Mouse (Mus musculus): ENCODE measurements around the gene Cd244a. TPM values are rescaled to one million over a fixed set of nuclear protein-coding genes. Genes with fewer than 3 reads are reported as not detected.
A peak's percentile ranks its signal among the peaks of the same experiment; 100 is the strongest.

The Cd244a gene
- total and polyA plus RNA-seq, 3 experiments, result 0.21 to 0.64 (median 0.41) TPM

DNA sequence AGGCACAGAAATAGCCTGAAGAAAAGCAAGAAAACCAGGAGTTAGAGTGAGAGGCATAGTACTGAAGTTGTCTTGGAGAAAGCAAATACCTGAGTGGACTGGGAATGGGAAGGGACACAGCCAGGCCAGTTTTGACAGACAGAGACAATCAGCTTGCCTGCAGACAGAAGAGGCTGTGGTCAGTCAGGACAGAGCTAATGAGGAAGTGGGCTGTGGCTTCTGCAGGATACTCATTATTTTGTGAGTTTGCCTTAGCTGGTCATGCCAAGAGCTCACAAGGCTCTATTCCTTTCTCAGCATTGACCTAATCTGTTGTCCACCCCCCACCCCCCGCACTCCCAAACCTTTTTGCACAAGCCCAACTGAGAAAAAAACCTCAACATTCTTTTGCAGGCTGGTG, 2.2 kb downstream of the Cd244a start:
- peak overlapping the region; percentile 52 for H3K4me2 ChIP-seq (ENCODE audit: insufficient read depth, low read depth, poor library complexity, severe bottlenecking)
- H3K9ac ChIP-seq (ENCODE audit: insufficient read depth, low read depth), result no peak overlapping the region
- dilution Hi-C loops (cut with MboI; ENCODE audit: extremely low pct_ligation_motif_present, extremely low pct_unique_long_range_greater_than_20kb, low sequenced_read_pairs), result no loop called here
- H3K79me2 ChIP-seq (replicated peaks; ENCODE audit: control insufficient read depth, extremely low read depth, insufficient read depth, poor library complexity, severe bottlenecking), result no peaks in the 10 kb centered on the region
- no peak overlapping the region for H3K27ac ChIP-seq (ENCODE audit: insufficient read depth, low read depth)
- no peaks in the 10 kb centered on the region for H3K9me3 ChIP-seq (replicated peaks; ENCODE audit: low read length)
- peaks cover 7 to 19% of the 10 kb centered on the region in 2 experiments for H3K4me1 ChIP-seq (ENCODE audit: control insufficient read depth in 1 of 2, insufficient read depth in 2 of 2)
- no peaks in the 10 kb centered on the region for H3K27me3 ChIP-seq (replicated peaks)
- no peak overlapping the region for H3K4me3 ChIP-seq (replicated peaks in 1 of 3; ENCODE audit: low read depth in 2 of 3, low read length in 2 of 3, poor library complexity in 1 of 3)
- in situ Hi-C loops (cut with MboI; ENCODE audit: low pct_ligation_motif_present, low pct_unique_long_range_greater_than_20kb, low sequenced_read_pairs), result no loop called here
- DNase-seq (ENCODE audit: extremely low read depth), result peak; percentile 12
- no peak for TF ChIP-seq BHLHE40 (IDR thresholded peaks at IDR 0.05; ENCODE audit: low read depth, low read length)
- TF ChIP-seq ELF1 (IDR thresholded peaks at IDR 0.05; ENCODE audit: low read depth, low read length), result 0 out of 2 replicates have a peak, but pooled peaks have one; percentile 13
- no peaks in the 10 kb centered on the region for H3K36me3 ChIP-seq (replicated peaks in 1 of 2; ENCODE audit: control insufficient read depth in 1 of 2, insufficient read depth in 1 of 2, low read length in 1 of 2)

DNA sequence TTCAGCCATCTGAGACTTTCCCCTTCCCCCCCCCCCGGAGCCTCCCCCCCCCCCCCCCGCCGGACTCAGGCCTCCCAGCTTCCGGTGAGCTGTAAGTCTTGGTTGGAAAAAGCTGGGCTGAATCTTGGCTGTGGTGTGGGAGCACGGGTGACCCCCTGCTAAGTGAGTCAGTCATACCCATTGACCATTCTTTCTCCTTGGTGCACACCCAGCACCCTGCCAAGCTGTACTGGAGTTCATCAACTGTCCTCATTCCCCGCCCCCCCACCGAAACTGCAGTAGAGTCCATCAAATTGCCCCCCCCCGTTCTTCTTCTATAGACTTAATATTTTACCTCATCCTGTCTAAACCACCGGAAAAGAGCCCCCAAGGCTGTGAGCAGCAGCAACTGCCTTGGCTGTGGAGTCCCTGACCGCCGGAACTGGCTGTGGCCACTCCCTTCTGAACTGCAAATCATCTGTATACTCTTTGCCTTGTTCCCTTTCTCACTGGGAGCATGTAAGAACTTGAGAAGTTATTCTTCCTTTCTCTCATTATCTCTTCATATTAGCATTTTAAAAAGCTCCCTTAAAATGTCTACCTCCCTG, 2.7 kb downstream of the Cd244a start:
- in situ Hi-C loops (cut with MboI; ENCODE audit: low pct_ligation_motif_present, low pct_unique_long_range_greater_than_20kb, low sequenced_read_pairs) (no loop called here), dilution Hi-C loops (cut with MboI; ENCODE audit: extremely low pct_ligation_motif_present, extremely low pct_unique_long_range_greater_than_20kb, low sequenced_read_pairs) (no loop called here)
- DNase-seq (ENCODE audit: extremely low read depth), result no peak
- Histone ChIP-seq H3K4me3 (replicated peaks in 1 of 3; ENCODE audit: low read depth in 2 of 3, low read length in 2 of 3, poor library complexity in 1 of 3) (peak overlapping the region in 1 of 3 experiments; percentile 34), H3K9me3 (replicated peaks; ENCODE audit: low read length) (no peaks in the 10 kb centered on the region), H3K79me2 (replicated peaks; ENCODE audit: control insufficient read depth, extremely low read depth, insufficient read depth, poor library complexity, severe bottlenecking) (no peaks in the 10 kb centered on the region), H3K27me3 (replicated peaks) (no peaks in the 10 kb centered on the region), H3K27ac (ENCODE audit: insufficient read depth, low read depth) (no peak overlapping the region), H3K36me3 (replicated peaks in 1 of 2; ENCODE audit: control insufficient read depth in 1 of 2, insufficient read depth in 1 of 2, low read length in 1 of 2) (no peaks in the 10 kb centered on the region), H3K4me2 (ENCODE audit: insufficient read depth, low read depth, poor library complexity, severe bottlenecking) (peak overlapping the region; percentile 52), H3K4me1 (ENCODE audit: control insufficient read depth in 1 of 2, insufficient read depth in 2 of 2) (peaks cover 7 to 19% of the 10 kb centered on the region in 2 experiments), H3K9ac (ENCODE audit: insufficient read depth, low read depth) (peak overlapping the region; percentile 8; the same call in 1 of the 2 replicates)
- TF ChIP-seq ELF1 (IDR thresholded peaks at IDR 0.05; ENCODE audit: low read depth, low read length), result no peak
- TF ChIP-seq KAT2A (IDR thresholded peaks at IDR 0.05; ENCODE audit: insufficient replicate concordance, low read length), result no peak
- no peak for TF ChIP-seq MAFK (IDR thresholded peaks at IDR 0.05; ENCODE audit: insufficient replicate concordance, low read length)
- TF ChIP-seq ZNF384 (IDR thresholded peaks at IDR 0.05; ENCODE audit: low read depth, low read length), result no peak
- TF ChIP-seq ETS1 (conservative IDR thresholded peaks at IDR 0.05; ENCODE audit: low read depth, low read length), result no peak
- TF ChIP-seq USF2 (conservative IDR thresholded peaks at IDR 0.05; ENCODE audit: low read depth, low read length), result no peak
- no peak for TF ChIP-seq MAZ (IDR thresholded peaks at IDR 0.05; ENCODE audit: low read depth, low read length)
- TF ChIP-seq E2F4 (IDR thresholded peaks at IDR 0.05; ENCODE audit: insufficient replicate concordance, low read depth, low read length), result no peak
- no peak for TF ChIP-seq RCOR1 (conservative IDR thresholded peaks at IDR 0.05; ENCODE audit: low read depth, low read length)
- TF ChIP-seq JUN (IDR thresholded peaks at IDR 0.05; ENCODE audit: insufficient read depth, low read depth, low read length), result no peak
- no peak for TF ChIP-seq ZC3H11A (IDR thresholded peaks at IDR 0.05; ENCODE audit: low read depth, low read length)
- TF ChIP-seq MAX (IDR thresholded peaks at IDR 0.05; ENCODE audit: low read length), result no peak
- no peak for TF ChIP-seq ZKSCAN1 (IDR thresholded peaks at IDR 0.05; ENCODE audit: borderline replicate concordance, low read depth, low read length)
- TF ChIP-seq BHLHE40 (IDR thresholded peaks at IDR 0.05; ENCODE audit: low read depth, low read length), result no peak
- TF ChIP-seq MEF2A (IDR thresholded peaks at IDR 0.05; ENCODE audit: borderline replicate concordance, low read depth, low read length), result no peak
- TF ChIP-seq TCF12 (IDR thresholded peaks at IDR 0.05; ENCODE audit: low read depth, low read length), result no peak
- TF ChIP-seq HCFC1 (IDR thresholded peaks at IDR 0.05; ENCODE audit: low read depth, low read length), result no peak
- no peak for TF ChIP-seq CHD1 (IDR thresholded peaks at IDR 0.05; ENCODE audit: low read depth, low read length)
- TF ChIP-seq MXI1 (IDR thresholded peaks at IDR 0.05; ENCODE audit: low read depth, low read length), result no peak
- TF ChIP-seq USF1 (IDR thresholded peaks at IDR 0.05; ENCODE audit: low read depth, low read length), result no peak

All from CH12.LX (cell line).